Mouse (Mus musculus): ENCODE results near the gene Slc37a3.

DNA sequence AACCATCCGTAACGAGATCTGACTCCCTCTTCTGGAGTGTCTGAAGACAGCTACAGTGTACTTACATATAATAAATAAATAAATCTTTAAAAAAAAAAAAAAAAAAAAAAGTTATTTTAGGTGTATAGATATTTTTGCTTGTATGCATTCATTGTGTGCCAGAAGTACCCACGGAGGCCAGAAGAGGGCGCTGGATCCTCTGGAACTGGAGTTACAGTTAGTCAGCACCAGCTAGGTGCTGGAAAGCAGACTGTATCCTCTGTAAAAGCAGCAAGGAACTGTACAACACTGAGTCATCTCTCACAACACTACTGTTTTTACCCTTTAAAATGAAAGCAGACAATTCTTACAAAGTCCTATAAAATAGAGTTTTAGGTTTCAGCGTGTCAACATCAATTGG lies 38.3 kb upstream of the Slc37a3 start:
- TF ChIP-seq CTCF (conservative IDR thresholded peaks at IDR 0.05; ENCODE audit: low read length) (peak; percentile 77), POU5F1 (IDR thresholded peaks at IDR 0.05; ENCODE audit: borderline replicate concordance, low read length) (no peak), NANOG (IDR thresholded peaks at IDR 0.05; ENCODE audit: borderline replicate concordance, low read length) (no peak)
